Mouse (Mus musculus) CH12.LX (cell line): ENCODE results near the gene Hacl1. TPM values are rescaled to one million over a fixed set of nuclear protein-coding genes. Genes with fewer than 3 reads are reported as not detected.

Experiments used
- DNase-seq: peaks from one replicate; pipeline ENCODE4 v3.0.0-alpha.2; 2013; ENCODE audit errors: extremely low read depth
- H3K27ac ChIP-seq: 2 replicates; pipeline ENCODE4 v1.5.1; 2012; ENCODE audit warnings: low read depth, mild to moderate bottlenecking, control low read depth, moderate library complexity; ENCODE audit not compliant: insufficient read depth
- H3K27me3 ChIP-seq: replicated peaks from 2 replicates; pipeline ENCODE3; 2012; ENCODE audit warnings: inconsistent platforms
- H3K36me3 ChIP-seq, 2 experiments: replicated peaks in 1 of 2; 2 replicates each; pipeline versions ENCODE3 to v1.6.1; 2012; ENCODE audit warnings: inconsistent platforms in 1 of 2, low read length in 1 of 2, mild to moderate bottlenecking in 1 of 2, mixed read lengths in 1 of 2, moderate library complexity in 1 of 2; ENCODE audit not compliant: control insufficient read depth in 1 of 2, insufficient read depth in 1 of 2
- H3K4me1 ChIP-seq, 2 experiments: 2 replicates each; pipeline ENCODE4 v1.6.1; 2012; ENCODE audit warnings: inconsistent platforms in 1 of 2, moderate library complexity in 1 of 2; ENCODE audit not compliant: insufficient read depth in 2 of 2, control insufficient read depth in 1 of 2
- H3K4me2 ChIP-seq: 2 replicates; pipeline ENCODE4 v1.6.1; 2012; ENCODE audit warnings: low read depth, mild to moderate bottlenecking, control low read depth; ENCODE audit not compliant: poor library complexity, insufficient read depth, severe bottlenecking
- H3K4me3 ChIP-seq, 3 experiments: fragments of 150-350 bp in 1 of 3; sonication (generic) in 1 of 3; replicated peaks in 1 of 3; 2 replicates each; pipeline versions ENCODE3 to v1.5.1; 2011 to 2012; ENCODE audit warnings: low read depth in 2 of 3, low read length in 2 of 3, mild to moderate bottlenecking in 2 of 3, moderate library complexity in 2 of 3, control low read depth in 1 of 3, improper control_type of control experiment in 1 of 3, inconsistent platforms in 1 of 3, mixed read lengths in 1 of 3; ENCODE audit not compliant: poor library complexity in 1 of 3
- H3K79me2 ChIP-seq: replicated peaks from 2 replicates; pipeline ENCODE4 v1.6.1; 2012; ENCODE audit warnings: mild to moderate bottlenecking, moderate library complexity; ENCODE audit not compliant: control insufficient read depth, poor library complexity, insufficient read depth, severe bottlenecking; ENCODE audit errors: extremely low read depth
- H3K9ac ChIP-seq: 2 replicates; pipeline ENCODE4 v1.6.1; 2012; ENCODE audit warnings: low read depth, mild to moderate bottlenecking, control low read depth, moderate library complexity; ENCODE audit not compliant: insufficient read depth
- H3K9me3 ChIP-seq: replicated peaks from 2 replicates; pipeline ENCODE3; 2012; ENCODE audit warnings: low read length, inconsistent platforms, mixed read lengths
- BHLHE40 ChIP-seq: IDR thresholded peaks from 2 replicates; pipeline ENCODE4 v1.6.1; 2011; ENCODE audit warnings: mild to moderate bottlenecking, low read depth, low read length, improper control_type of control experiment
- CHD1 ChIP-seq: IDR thresholded peaks from 2 replicates; pipeline ENCODE4 v1.6.1; 2012; ENCODE audit warnings: low read depth, low read length, improper control_type of control experiment, inconsistent platforms
- ELF1 ChIP-seq: IDR thresholded peaks from 2 replicates; pipeline ENCODE4 v1.6.1; 2014; ENCODE audit warnings: low read depth, mild to moderate bottlenecking, inconsistent platforms, low read length, improper control_type of control experiment
- EP300 ChIP-seq: IDR thresholded peaks from 2 replicates; pipeline ENCODE4 v1.6.1; 2011; ENCODE audit warnings: low read length, improper control_type of control experiment
- ETS1 ChIP-seq: conservative IDR thresholded peaks from 2 replicates; pipeline ENCODE4 v1.6.1; 2012; ENCODE audit warnings: low read depth, mild to moderate bottlenecking, inconsistent platforms, low read length, improper control_type of control experiment, moderate library complexity
- GABPA ChIP-seq: IDR thresholded peaks from 2 replicates; pipeline ENCODE4 v1.6.1; 2012; ENCODE audit warnings: low read depth, low read length, improper control_type of control experiment, inconsistent platforms; ENCODE audit not compliant: insufficient replicate concordance
- HCFC1 ChIP-seq: IDR thresholded peaks from 2 replicates; pipeline ENCODE4 v1.6.1; 2012; ENCODE audit warnings: low read depth, mild to moderate bottlenecking, inconsistent platforms, low read length, improper control_type of control experiment
- IRF4 ChIP-seq: IDR thresholded peaks from 2 replicates; pipeline ENCODE4 v1.6.1; 2014; ENCODE audit warnings: low read depth, mild to moderate bottlenecking, inconsistent platforms, low read length, improper control_type of control experiment
- JUN ChIP-seq: IDR thresholded peaks from 2 replicates; pipeline ENCODE4 v1.6.1; 2011; ENCODE audit warnings: low read depth, mild to moderate bottlenecking, low read length, improper control_type of control experiment, moderate library complexity; ENCODE audit not compliant: insufficient read depth
- MAFK ChIP-seq: IDR thresholded peaks from 2 replicates; pipeline ENCODE4 v1.6.1; 2011; ENCODE audit warnings: low read length, improper control_type of control experiment; ENCODE audit not compliant: insufficient replicate concordance
- MXI1 ChIP-seq: IDR thresholded peaks from 2 replicates; pipeline ENCODE4 v1.6.1; 2011; ENCODE audit warnings: mild to moderate bottlenecking, low read depth, low read length, improper control_type of control experiment
- NELFE ChIP-seq: IDR thresholded peaks from 2 replicates; pipeline ENCODE4 v1.6.1; 2011; ENCODE audit warnings: low read depth, low read length, improper control_type of control experiment
- PAX5 ChIP-seq: IDR thresholded peaks from 2 replicates; pipeline ENCODE4 v1.6.1; 2012; ENCODE audit warnings: low read length, inconsistent platforms, mixed read lengths
- POLR2AphosphoS2 ChIP-seq: IDR thresholded peaks from 2 replicates; pipeline ENCODE4 v1.6.1; 2011; ENCODE audit warnings: low read depth, low read length, improper control_type of control experiment
- SIN3A ChIP-seq: IDR thresholded peaks from 2 replicates; pipeline ENCODE4 v1.6.1; 2012; ENCODE audit warnings: low read length, improper control_type of control experiment, inconsistent platforms
- TBP ChIP-seq: conservative IDR thresholded peaks from 2 replicates; pipeline ENCODE4 v1.6.1; 2011; ENCODE audit warnings: low read depth, low read length, improper control_type of control experiment
- TCF12 ChIP-seq: IDR thresholded peaks from 2 replicates; pipeline ENCODE4 v1.6.1; 2014; ENCODE audit warnings: low read depth, mild to moderate bottlenecking, inconsistent platforms, low read length, improper control_type of control experiment
- UBTF ChIP-seq: IDR thresholded peaks from 2 replicates; pipeline ENCODE4 v1.6.1; 2012; ENCODE audit warnings: low read depth, mild to moderate bottlenecking, inconsistent platforms, low read length, improper control_type of control experiment, moderate library complexity
- USF1 ChIP-seq: IDR thresholded peaks from 2 replicates; pipeline ENCODE4 v1.6.1; 2014; ENCODE audit warnings: low read depth, mild to moderate bottlenecking, inconsistent platforms, low read length, improper control_type of control experiment
- USF2 ChIP-seq: conservative IDR thresholded peaks from 2 replicates; pipeline ENCODE4 v1.6.1; 2011; ENCODE audit warnings: low read depth, low read length, improper control_type of control experiment
- ZC3H11A ChIP-seq: IDR thresholded peaks from 2 replicates; pipeline ENCODE4 v1.6.1; 2012; ENCODE audit warnings: low read depth, mild to moderate bottlenecking, inconsistent platforms, low read length, improper control_type of control experiment
- ZMIZ1 ChIP-seq: IDR thresholded peaks from 2 replicates; pipeline ENCODE4 v1.6.1; 2012; ENCODE audit warnings: low read depth, mild to moderate bottlenecking, inconsistent platforms, low read length, improper control_type of control experiment
- ZNF384 ChIP-seq: IDR thresholded peaks from 2 replicates; pipeline ENCODE4 v1.6.1; 2012; ENCODE audit warnings: low read depth, low read length, improper control_type of control experiment, inconsistent platforms
- dilution Hi-C: fragments of 300-500 bp; cut with MboI; formaldehyde crosslinking; loops from 2 replicates; pipeline ENCODE4 v1.14.3; 2020; ENCODE audit warnings: low sequenced_read_pairs; ENCODE audit not compliant: extremely low pct_unique_long_range_greater_than_20kb, extremely low pct_ligation_motif_present
- in situ Hi-C: fragments of 300-500 bp; cut with MboI; formaldehyde crosslinking; loops from 3 replicates; pipeline ENCODE4 v1.14.3; 2019; ENCODE audit warnings: low sequenced_read_pairs, low pct_ligation_motif_present, low pct_unique_long_range_greater_than_20kb, mixed read lengths
- polyA plus RNA-seq: library from polyadenylated mRNA; unstranded; fragments of >175 nt; gene quantifications from 2 replicates; pipeline ENCODE4 v1.2.1, GENCODE M21; 2012; ENCODE audit warnings: low read depth; ENCODE audit not compliant: insufficient read length
- total RNA-seq, 2 experiments: library from RNA; depleted of rRNA; stranded (reverse); fragments of 300-350 nt in 1 of 2; fragments of >200 nt in 1 of 2; gene quantifications; 2 replicates each; pipeline ENCODE4 v1.2.3; 2012 to 2014

Gene Hacl1
- total and polyA plus RNA-seq, 3 experiments = 13.6 to 22.6 (median 20.2) TPM

- Histone ChIP-seq H3K4me3 (no peak overlapping the region), H3K79me2 (no peaks in the 10 kb centered on the region), H3K9ac (no peak overlapping the region), H3K27me3 (no peaks in the 10 kb centered on the region), H3K4me2 (no peak overlapping the region), H3K36me3 (peaks cover 10 to 31% of the 10 kb centered on the region in 2 experiments)
- no peak for DNase-seq
- in situ Hi-C loops = no loop called here
- no peak for TF ChIP-seq JUN
- no peak for TF ChIP-seq TCF12
- no peak for TF ChIP-seq TBP
- TF ChIP-seq ELF1 = no peak
- no peak for TF ChIP-seq PAX5
- no peak for TF ChIP-seq UBTF
- no peak for TF ChIP-seq BHLHE40
- TF ChIP-seq CHD1 = no peak
- TF ChIP-seq POLR2AphosphoS2 = no peak
- no peak for TF ChIP-seq USF2
- TF ChIP-seq MXI1 = no peak
- TF ChIP-seq, all 38 proteins: peak for 0
- peaks cover 40 to 82% of the 10 kb centered on the region in 2 experiments for H3K4me1 ChIP-seq
- dilution Hi-C loops = no loop called here
- H3K9me3 ChIP-seq = peaks cover 8% of the 10 kb centered on the region
- H3K27ac ChIP-seq = no peak overlapping the region
Observed at GRCm38 (mm10) chr14:31666931-31667705, 26.0 kb upstream of the Hacl1 start.

DNA sequence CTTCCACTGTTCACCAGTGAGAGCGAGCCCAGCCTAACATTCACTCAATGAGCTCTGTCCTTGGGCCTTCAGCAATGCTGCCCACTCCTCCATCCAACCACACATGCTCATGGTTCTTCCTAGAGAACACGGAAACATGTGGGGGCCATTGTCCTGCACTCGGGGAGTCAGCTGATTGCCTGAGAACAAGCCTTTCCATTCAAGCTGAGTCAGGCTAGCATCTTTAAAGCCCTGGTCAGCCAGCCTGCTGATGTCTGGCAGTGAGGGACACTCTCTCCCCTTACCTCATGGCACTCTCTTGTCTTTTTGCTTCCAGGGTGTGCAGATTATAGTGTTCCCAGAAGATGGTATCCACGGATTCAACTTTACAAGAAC is 24.5 kb upstream of the Hacl1 start:
- no peaks in the 10 kb centered on the region for H3K79me2 ChIP-seq
- peaks cover 10 to 32% of the 10 kb centered on the region in 2 experiments for H3K36me3 ChIP-seq
- H3K27ac ChIP-seq = 0 out of 2 replicates have a peak overlapping the region, but pooled peaks have one; percentile 48
- in situ Hi-C loops (no loop called here), dilution Hi-C loops (no loop called here)
- peaks cover 40 to 86% of the 10 kb centered on the region in 2 experiments for H3K4me1 ChIP-seq
- H3K9me3 ChIP-seq = peaks cover 8% of the 10 kb centered on the region
- no peak overlapping the region for H3K4me3 ChIP-seq
- H3K27me3 ChIP-seq = no peaks in the 10 kb centered on the region
- no peak overlapping the region for H3K9ac ChIP-seq
- TF ChIP-seq MAFK (no peak), MXI1 (no peak), ETS1 (no peak), EP300 (no peak), ZC3H11A (no peak), HCFC1 (no peak), ELF1 (no peak), NELFE (no peak), UBTF (no peak), TCF12 (no peak), SIN3A (no peak), ZMIZ1 (no peak), CHD1 (no peak), GABPA (no peak), IRF4 (no peak), ZNF384 (no peak), BHLHE40 (no peak), USF2 (no peak), USF1 (no peak)
- DNase-seq = no peak
- no peak overlapping the region for H3K4me2 ChIP-seq
